Mouse (Mus musculus) A20 (cell line): ENCODE results near the gene Rap1b.

Experiments used
- DNase-seq: peaks from one replicate; pipeline ENCODE4 v3.0.0-alpha.2; 2011; ENCODE audit warnings: low read depth, low spot score

Gene Rap1b

DNA sequence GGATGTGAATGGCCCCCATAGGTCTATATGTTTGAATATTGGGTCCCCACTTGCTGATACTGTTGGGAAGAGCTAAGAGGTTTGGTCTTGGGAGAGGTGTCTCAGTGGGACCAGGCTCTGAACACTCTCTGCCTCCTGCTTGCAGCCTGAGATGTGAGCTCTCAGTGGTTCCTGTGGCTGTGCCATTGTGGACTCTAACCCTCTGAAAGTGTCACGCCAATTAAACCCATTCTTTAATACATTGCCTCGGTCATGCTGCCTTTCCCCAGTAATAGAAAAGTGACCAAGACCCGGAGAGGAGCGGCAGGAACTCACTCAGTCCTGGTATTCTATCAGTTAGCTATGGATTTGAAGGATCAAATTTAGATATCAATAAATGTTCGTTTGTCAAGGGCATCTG lies 12.4 kb upstream of the Rap1b start:
- no peak for DNase-seq

DNA sequence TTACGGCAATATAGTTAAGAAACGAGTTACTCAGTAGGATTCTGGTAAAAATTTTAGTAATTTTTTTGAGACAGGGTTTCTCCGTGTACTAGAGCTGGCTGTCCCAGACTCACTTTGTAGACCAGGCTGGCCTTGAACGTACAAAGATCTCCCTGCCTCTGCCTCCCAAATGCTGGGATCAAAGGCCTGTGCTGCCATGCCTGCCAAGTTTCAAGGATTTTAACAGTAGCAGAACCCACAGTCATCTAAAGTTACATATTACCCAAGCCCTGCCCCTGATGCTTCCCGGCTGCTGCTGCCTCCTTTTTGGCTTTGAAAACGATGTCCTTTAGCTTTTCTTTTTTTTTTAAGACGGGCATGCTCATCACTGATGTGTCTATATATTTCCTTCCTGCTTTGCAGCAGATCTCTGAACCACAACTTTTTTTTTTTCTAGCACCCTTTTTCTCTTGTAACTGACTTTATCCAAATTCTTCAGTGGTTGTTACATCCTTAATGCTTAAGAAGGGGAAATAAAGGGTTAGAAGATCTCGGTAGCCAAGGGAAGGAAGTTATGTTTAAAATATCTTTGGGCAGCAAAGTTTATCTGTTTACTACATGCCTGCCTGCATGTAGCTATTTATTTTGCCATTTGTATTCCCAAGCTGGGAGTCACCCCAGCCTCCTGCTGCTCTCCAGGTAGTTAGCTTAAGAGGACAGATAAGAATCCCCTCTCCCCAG lies 10.3 kb upstream of the Rap1b start:
- DNase-seq = no peak

DNA sequence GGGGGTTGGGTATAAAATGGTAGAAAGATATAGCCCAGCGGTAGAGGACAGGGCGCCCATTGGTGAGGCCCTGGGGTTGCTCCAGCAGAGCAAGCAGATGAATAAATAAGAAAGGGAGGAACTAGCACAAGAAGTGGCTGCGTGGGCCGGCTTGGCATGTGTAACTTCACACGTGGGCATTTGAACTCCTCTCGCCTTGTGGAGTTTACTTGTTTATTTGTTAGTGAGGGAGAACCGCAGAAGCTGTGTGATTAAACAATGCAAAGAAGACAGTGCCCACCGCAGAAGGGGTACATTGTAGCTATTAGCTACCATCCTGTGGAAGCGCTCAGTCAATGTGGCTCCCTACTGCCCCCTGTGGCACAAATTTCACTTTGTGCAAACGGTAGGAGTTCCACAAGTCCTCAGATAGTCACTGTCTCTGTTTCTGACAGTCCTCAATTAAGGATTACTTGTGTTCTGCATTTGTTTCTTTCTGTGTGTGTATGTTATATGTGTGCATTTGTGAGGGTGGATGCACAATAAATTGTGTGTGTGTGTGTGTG lies 6.9 kb upstream of the Rap1b start:
- DNase-seq = peak; percentile 34

DNA sequence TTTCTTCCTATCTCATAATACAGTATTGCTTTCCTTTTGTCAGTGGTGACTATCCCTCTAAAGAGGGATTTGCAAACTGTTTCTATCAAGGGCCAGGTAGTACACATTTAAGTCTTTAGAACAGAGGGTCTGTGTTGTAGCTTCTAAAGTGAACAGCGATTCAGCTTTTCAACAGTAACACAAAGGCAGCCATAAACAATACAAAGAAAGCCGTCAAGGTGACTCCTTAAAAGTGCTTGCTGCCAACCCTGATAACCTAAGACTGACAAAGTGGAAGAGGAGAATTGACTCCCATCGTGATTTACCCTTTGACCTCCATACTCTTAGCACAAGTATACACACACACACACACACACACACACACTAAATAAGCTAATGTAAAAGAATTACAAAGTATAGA lies 3.1 kb upstream of the Rap1b start:
- DNase-seq = no peak

DNA sequence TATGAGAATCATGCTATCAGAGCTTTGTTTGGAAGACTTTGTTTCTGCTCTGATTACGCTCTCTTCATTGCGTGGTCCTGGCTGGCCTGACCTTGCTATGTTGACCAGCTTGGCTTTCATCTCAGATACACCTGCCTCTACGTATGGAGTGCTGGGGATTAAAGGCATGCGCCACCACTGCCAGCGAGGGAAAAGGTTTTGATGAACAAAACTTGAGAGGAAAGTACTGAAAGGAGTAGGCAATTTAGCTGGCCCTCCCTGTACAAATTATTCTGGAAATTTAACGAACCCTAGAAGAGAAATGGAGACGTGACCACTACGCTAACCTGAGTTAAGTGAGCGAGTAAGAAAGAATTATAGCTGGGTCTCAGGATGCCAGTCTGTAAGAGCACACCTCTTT lies 961 bp upstream of the Rap1b start:
- DNase-seq = no peak

DNA sequence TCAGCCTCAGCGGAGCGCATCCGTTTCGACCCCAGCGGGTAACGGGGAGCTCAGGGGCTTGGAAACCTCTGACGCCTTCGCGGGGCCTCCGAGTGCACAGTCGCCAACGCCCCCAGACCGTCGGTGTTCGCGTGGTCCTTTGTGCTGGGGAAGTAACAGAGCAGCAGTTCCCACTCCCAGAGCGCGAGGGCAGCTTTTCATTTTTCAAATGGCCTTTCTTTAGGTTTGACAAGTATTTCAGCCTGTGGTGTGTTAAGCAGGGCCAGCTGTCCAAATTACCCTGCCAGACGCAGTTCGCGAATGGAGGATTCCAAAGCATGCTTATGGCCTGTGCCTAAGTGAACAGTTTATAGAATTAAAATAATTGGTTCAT lies 411 bp upstream of the Rap1b start:
- no peak for DNase-seq

DNA sequence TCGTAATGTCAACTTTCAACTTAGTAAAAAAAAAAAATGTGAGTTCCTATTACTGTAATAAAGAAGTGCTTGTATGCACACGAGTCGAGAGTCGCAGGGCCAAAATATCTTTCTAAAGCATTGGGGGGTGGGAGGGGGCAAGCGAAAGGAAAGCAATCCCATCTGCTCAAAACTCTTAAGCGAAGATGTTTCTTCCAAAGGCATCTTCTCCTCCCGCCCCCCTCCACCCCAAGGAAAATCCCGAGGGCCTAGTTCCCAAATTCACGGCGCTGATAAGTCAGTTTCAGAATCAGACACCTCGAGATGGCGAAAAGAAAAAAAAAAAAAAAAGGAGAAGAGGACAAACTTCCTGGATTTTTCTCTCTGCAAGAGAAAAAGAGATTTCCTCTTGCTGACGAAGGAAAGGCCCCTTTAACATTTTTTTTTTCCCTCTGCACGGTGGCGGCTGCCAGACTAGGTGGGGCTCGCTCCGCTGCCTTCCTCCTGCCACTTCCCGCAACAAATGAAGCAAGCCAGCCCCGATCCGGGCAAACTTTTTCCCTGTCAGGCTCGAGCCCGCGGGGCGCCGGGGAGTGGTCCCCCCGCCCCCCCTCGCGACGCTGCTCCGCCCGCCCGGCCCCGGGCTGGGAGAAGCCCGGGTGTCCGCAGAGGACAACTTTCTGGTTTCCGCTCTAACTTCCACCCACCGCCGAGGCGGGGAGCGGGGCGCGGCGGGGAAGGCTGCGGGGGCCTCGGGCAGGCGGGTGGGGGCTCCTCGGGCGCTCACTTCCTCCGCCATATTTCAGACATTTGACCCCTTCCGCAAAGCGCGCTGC lies 846 bp downstream of the Rap1b start:
- DNase-seq = peak; percentile 72

DNA sequence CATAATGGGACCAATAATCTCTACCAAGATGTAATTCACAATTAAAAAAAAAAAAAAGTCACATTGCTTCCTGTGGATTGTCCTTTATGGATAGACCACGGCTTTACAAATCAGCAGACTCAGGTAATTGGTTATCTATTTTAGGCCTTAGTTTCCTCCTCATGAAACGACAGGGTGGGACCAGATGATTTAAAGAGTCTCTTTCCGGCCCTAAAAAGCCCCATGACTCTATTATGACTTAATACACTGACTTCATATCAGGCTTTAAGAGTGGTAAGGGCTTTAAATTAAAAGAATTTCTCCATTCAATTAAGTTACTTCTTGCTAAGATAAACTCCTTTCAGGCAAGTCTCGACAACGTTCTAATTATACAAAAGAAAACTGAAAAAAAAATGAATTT lies 1.6 kb downstream of the Rap1b start:
- DNase-seq = peak; percentile 54

DNA sequence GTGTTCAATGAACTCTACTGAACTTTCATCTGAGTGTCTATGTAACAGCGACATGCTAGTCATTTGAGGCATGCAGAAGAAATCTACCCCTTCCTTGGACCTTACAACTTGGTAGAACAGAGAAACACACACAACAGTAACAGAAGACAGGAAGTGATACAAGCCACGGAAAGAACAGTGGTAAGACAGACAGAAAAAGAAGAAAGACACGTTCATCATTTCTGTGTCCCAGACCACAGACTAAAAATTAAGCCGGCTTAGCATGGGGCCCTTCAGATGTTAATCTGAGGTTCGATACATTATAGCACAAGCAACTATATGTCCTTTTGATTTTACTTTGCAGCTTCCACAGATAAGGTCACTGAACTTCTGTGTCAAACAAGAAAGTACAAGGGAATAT lies 2.1 kb downstream of the Rap1b start:
- peak; percentile 57 for DNase-seq

DNA sequence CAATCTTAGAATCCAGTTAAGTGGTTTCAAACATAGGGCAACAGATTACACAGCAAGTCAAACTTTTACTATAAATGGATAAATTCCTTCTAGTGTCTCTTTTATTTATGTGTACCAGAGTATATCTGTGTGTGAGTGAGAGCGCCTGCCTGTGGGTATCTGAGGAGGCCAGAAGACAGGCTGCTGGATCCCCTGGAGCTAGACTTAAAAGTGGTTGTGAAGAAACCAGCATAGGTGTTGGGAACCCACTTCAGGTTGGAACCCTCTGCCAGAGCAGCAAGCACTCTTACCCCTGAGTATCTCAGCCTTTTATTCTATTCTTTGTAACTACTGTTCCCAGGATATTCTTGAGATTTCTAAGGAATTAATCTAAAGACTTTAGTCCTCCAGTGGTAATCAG lies 4.1 kb downstream of the Rap1b start:
- DNase-seq = no peak

DNA sequence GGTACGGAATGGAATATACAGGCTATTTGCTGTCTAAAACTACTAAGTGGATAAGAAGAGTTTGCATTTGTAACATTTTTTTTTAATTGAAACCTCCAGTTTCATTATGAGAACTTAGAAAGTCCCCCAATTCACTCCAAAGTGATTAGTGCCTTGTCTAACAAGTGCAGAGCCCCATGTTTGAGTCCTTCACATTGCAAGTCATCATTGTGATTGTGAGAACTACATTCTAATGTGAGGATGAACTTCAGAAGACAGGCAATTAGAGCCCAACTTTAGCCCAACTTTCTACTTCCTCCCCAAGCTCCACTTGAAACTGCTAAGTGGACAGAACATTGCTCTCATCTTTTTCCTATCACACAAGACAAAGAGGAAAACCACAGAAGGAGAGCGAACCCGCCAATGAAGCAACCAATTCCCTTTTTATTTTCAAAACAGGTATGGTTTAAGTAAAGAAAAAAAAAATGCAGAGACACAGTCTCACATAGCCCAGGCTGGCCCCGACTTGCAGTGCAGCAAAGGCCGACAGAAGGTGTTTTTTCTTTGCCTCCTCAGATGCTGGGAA lies 5.3 kb downstream of the Rap1b start:
- peak; percentile 58 for DNase-seq

DNA sequence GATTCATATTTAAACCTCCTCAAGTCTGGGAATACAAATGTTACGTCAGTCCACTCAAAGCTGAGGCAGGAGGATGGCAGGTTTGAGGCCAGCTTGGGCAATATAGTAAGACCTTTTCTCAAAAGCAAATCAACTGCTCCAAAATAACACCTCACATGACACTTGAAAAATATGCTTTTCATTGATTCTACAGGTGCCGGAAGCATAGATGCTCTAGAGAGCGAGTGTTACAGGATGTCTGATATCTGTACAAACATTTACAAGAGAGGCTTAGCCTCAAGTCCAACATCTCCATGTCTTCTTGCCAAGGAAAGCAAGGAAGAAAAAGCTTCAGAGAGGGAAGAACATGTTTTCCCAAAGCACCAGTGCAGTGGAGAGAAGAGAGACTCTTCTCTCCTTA lies 6.1 kb downstream of the Rap1b start:
- no peak for DNase-seq

DNA sequence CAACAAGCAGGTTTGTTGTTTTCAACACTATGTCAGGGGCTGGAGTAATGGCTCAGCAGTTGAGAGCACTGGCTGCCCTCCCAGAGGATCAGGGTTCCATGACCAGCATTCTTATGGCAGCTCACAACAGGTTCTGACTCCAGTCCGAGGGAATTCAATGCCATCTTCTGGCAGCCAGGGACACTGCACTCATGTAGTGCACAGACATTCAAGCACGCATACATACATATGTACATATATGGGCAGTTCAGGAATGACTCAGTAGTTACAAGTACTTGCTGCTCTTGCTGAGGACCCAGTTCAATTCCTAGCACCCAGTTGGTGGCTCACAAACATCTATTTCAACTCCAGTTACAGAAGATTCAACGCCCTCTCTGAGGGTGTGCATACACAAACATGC lies 6.9 kb downstream of the Rap1b start:
- peak; percentile 37 for DNase-seq

DNA sequence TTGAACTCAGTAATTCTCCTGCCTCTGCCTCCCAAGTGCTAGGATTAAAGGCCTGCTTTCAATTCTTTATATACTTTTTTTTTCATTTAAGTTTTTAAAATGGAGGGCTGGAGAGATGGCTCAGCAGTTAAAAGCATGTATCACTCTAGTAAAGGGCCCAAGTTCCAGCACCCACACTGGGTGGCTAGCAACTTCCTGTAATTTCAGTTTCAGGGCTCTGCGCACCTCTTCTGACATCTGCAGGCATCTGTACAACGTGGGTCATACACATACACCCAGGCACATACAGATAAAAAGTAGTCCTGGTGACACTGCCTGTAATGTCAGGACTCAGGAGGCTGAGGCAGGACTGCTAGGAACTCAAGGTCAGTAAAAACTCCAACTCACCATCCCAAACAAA lies 9.5 kb downstream of the Rap1b start:
- peak; percentile 75 for DNase-seq

DNA sequence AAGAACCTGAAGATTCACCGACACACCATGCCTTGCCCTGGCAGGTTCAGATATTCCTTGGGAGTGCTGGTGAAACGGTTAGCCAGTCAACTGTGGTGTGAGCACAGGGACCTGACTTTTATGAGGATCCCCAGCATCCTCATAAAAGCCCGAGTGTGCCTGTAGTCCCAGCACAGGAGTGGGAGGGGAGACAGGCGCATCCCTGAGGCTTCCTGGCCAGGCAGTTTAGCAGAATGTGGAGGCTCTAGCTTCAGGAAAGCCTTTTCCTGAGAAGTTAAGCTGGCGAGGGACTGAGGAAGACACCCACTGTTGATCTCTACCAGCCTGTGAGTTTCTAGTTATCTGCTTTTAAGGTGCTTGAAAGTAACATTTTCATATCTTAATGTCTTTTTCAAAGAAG lies 10.4 kb downstream of the Rap1b start:
- no peak for DNase-seq

DNA sequence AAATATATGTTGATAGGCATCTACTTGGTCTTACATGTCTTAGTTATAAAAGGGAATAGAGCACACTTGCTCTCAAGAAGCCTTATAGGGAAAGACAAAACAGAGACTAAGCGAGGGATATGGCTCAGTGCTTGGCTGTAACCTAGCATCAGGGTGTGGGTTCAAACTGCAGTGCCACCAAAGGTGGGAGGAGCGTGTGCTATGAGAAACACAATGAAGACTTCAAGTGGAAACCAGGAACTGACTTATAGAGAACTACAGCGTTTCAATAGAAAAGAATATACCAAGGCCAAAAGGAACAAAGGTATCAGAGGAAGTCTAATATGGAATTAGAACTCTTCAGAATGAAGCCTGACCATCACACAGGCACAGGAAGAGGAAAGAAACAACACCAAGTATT lies 15.0 kb downstream of the Rap1b start:
- peak; percentile 70 for DNase-seq

DNA sequence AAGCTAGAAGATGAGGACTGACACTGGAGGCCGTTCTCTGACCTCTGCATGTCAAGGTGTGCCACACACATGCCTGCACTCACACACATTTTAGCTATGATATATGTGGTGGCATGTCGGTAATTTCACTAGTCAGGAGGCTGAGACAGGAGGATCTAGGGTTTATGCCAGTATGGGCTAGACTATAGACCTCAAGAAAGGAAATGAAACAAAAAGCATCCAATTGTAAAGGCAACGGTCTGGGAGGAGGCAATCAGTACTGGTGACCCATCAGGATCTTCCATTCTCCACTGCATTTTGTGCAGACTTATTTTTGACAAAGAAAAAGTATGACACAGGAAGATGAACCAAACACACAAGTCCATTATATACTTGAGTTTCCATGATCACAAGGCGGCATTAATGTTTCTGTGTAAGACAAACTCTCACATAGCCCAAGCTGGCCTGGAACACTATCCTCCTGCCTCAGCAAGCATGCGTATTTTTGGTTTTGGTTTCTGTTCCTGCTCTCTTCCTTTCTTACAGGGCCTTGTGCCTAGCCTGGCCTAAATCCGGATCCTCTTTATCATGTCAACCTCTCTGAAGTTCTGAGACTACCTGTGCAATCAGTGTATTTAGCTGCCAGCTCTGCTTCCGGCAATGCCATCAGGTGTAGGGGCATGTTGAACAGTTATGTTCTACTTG lies 16.2 kb downstream of the Rap1b start:
- peak; percentile 76 for DNase-seq

DNA sequence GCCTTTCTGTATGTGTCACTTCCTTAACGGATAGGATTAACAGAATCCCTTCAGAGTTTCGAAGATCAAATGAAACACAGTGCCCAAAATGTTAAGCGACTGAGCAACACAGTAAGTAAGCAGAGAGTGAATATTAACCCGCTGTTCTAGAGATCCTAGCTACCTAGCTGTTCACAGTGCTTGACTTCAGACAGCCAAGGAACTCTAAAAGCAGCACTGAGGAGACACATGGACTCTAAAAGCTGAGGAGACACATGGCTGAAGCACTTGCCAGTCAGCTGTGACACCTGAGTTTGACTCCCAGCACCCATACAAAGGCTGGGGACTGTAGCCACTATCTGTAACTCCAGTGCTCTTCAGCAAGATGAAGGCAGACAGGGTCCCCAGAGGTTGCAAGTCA lies 16.8 kb downstream of the Rap1b start:
- no peak for DNase-seq

DNA sequence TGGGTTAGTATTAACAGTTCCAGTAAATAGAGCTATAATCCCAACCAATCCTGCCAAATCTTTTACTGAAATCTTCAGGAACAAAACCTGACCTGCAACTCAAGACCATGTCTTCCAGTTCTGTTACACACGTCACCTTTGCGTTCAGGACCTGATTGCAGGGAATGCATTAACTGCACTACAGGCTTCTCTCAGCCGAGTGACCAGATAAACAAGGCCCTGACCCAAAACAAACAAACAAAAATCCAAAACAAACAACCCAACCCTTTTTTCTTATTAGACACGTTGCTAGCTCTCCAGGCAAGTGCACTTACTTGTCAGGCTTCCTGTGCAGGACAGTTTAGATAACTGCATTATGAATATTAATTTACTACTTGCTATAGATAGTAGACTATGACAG lies 17.3 kb downstream of the Rap1b start:
- DNase-seq = no peak

DNA sequence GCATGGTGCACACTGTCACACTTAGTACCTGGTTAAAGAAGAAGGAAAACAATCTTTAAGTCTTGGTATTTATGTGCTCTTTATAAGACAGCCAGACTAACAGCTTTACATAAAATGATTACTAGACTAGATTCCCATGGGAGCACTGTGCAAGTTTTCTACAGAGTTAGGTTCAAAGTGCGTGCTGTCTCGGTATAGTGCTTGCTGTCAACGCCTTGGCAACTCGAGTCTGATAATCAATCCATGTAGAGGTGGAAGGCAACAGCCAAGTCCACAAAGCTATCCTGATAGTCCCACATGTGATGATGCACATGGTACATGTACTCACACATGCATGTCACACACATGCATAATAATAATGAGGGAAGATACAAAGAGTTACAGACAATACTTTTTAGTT lies 21.2 kb downstream of the Rap1b start:
- no peak for DNase-seq

DNA sequence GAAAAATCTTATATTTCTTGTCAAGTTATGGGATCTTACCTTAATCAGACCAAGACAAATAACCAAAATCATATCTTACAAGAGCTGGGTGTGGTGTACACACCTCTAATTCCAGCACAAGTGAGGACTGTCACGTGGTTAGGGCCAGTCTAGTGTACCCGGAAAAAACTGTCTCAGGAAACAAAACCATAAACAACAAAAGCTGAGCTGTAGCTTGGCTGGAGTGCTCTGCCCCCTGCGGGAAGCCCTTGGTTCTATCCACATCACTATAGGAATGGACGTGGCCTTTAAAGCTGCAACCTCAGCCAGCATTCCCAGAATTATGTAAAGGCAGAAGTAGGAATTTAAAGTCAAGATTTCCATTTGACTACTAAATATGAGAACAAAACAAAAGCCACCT lies 21.7 kb downstream of the Rap1b start:
- DNase-seq = no peak

DNA sequence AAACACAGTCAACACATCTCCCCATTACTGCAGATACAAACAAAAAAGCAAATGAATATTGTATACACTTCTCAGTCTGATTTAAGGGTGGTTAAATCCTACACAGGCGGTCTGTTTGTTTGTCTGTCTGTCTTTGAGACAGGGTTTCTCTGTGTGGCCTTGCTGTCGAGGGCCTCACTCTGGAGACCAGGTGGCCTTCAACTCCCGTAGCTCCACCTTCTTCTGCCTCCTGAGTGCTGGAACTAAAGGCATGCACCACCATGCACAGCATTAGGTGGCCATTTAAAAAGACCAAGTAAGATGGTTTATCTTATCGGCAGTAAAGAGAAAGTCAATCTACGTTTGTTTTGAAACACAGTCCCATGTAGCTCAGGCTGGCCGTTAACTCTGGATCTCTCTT lies 22.5 kb downstream of the Rap1b start:
- DNase-seq = no peak
